Mouse (Mus musculus) heart, postnatal 36 days (tissue): ENCODE measurements around the gene Msh4. TPM values are rescaled to one million over a fixed set of nuclear protein-coding genes. Genes with fewer than 3 reads are reported as not detected.
"Not testable (repeated sequence)": the region's sequence is repeated elsewhere in the genome, so short reads cannot be mapped to it uniquely, and the experiment has no call there.

Source experiments
- DNase-seq, 2 experiments: peaks; one replicate each; pipeline ENCODE4 v3.0.0; 2021 to 2022
- intact Hi-C: fragments of 180-260 bp; cut with DNase I; formaldehyde crosslinking; loops from one replicate; pipeline ENCODE4 v1.15.1; 2025
- total RNA-seq, 2 experiments: library from RNA; stranded (reverse); gene quantifications; 2 replicates each; pipeline ENCODE4 v1.2.3; 2021

Gene Msh4
- total RNA-seq, 2 experiments from 2014 or later = 0.14 TPM; not detected in 1

GRCm38 (mm10) chr3:153860392-153860791 is 45.5 kb downstream of the Msh4 start:
- intact Hi-C loops, DNase-seq: not testable (repeated sequence)

- intact Hi-C loops = no loop called here
- DNase-seq = no peak
These were observed 47.5 kb downstream of the Msh4 start for GRCm38 (mm10) chr3:153858350-153859001.

GRCm38 (mm10) chr3:153852266-153852665 is 53.7 kb downstream of the Msh4 start:
- DNase-seq = no peak

GRCm38 (mm10) chr3:153850759-153851158 is 55.2 kb downstream of the Msh4 start:
- DNase-seq = no peak
- intact Hi-C loops = no loop called here

More at GRCm38 (mm10) chr3:153852266-153852665, 53.7 kb downstream of the Msh4 start:
- intact Hi-C loops = no loop called here

GRCm38 (mm10) chr3:153849368-153850015 is 56.4 kb downstream of the Msh4 start:
- DNase-seq = no peak
- intact Hi-C loops = no loop called here

- intact Hi-C loops = no loop called here
- DNase-seq = no peak
These were observed 58.7 kb downstream of the Msh4 start for GRCm38 (mm10) chr3:153847207-153847733.

GRCm38 (mm10) chr3:153846109-153846508 is 59.8 kb downstream of the Msh4 start:
- no peak for DNase-seq
- intact Hi-C loops = no loop called here

GRCm38 (mm10) chr3:153845500-153845899 is 60.4 kb downstream of the Msh4 start:
- no peak for DNase-seq
- intact Hi-C loops = no loop called here

- intact Hi-C loops = no loop called here
- no peak for DNase-seq
These were observed 61.2 kb downstream of the Msh4 start for GRCm38 (mm10) chr3:153844757-153845156.

- intact Hi-C loops = no loop called here
- no peak for DNase-seq
These were observed 61.9 kb downstream of the Msh4 start, which contains the start of gene Asb17 for GRCm38 (mm10) chr3:153844030-153844429. Gene Asb17, plus strand, starts transcription at chr3:153844209.

GRCm38 (mm10) chr3:153837593-153837992 is 68.3 kb downstream of the Msh4 start:
- no peak for DNase-seq
- intact Hi-C loops = no loop called here

GRCm38 (mm10) chr3:153836316-153836715 is 69.6 kb downstream of the Msh4 start:
- no peak for DNase-seq
- intact Hi-C loops = no loop called here

GRCm38 (mm10) chr3:153835455-153836086 is 70.4 kb downstream of the Msh4 start:
- intact Hi-C loops = no loop called here
- DNase-seq = peak; percentile 51 to 63

- intact Hi-C loops = no loop called here
- DNase-seq = no peak
These were observed 71.9 kb downstream of the Msh4 start for GRCm38 (mm10) chr3:153834071-153834470.

GRCm38 (mm10) chr3:153832654-153832945 is 73.3 kb downstream of the Msh4 start:
- intact Hi-C loops = no loop called here
- no peak for DNase-seq

GRCm38 (mm10) chr3:153831873-153832653 is 73.9 kb downstream of the Msh4 start:
- intact Hi-C loops = no loop called here
- DNase-seq = no peak

GRCm38 (mm10) chr3:153831014-153831872 is 74.7 kb downstream of the Msh4 start:
- intact Hi-C loops = no loop called here
- no peak for DNase-seq

- DNase-seq, intact Hi-C loops: not testable (repeated sequence)
These were observed 76.2 kb downstream of the Msh4 start for GRCm38 (mm10) chr3:153829788-153830187.

- intact Hi-C loops = no loop called here
- DNase-seq = no peak
These were observed 79.3 kb downstream of the Msh4 start for GRCm38 (mm10) chr3:153826616-153827015.

- DNase-seq = no peak
- intact Hi-C loops = no loop called here
These were observed 80.7 kb downstream of the Msh4 start for GRCm38 (mm10) chr3:153825197-153825596.
